Mouse (Mus musculus): ENCODE data around the gene Faim. TPM values are rescaled to one million over a fixed set of nuclear protein-coding genes. Genes with fewer than 3 reads are reported as not detected.

Faim gene
- polyA plus RNA-seq, 1 experiment from 2014 or later = 96.3 TPM

DNA sequence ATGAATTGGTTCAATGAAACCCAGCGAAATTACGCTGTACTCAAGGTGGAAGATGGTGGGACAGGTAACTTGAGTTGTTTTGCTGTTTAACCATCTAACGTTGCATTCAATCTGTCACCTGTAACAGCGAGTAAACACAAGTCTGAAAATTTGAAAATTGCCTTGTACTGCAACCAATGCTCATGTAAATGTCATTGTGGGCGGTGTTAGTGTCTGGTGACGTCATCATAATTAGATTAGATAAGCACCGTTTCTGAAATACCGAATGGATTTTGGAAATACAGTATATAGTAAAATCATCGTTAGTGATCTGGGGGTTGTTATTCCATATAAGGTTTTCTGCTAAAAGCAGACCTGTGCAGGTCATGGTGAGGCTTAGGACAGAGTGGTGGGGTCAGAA lies 958 bp downstream of the Faim start:
- ATAC-seq (ENCODE audit: low FRiP score) (no peak), DNase-seq (ENCODE audit: low spot score) (no peak)
- 58% methylated on average over 9 of the region's 9 CpGs for WGBS
- peak overlapping the region; percentile 73; the same call in 1 of the 2 replicates for H3K9ac ChIP-seq (ENCODE audit: low read depth, low read length)
- H3K4me2 ChIP-seq (replicated peaks; ENCODE audit: low read depth, low read length) = peak overlapping the region; percentile 79
- no peaks in the 10 kb centered on the region for H3K4me1 ChIP-seq (replicated peaks; ENCODE audit: control insufficient read depth, insufficient read depth, low read length)
- H3K9me3 ChIP-seq (ENCODE audit: control insufficient read depth, low read length) = no peaks in the 10 kb centered on the region
- peak overlapping the region; percentile 85 for H3K4me3 ChIP-seq (ENCODE audit: low read depth, low read length)
- H3K27ac ChIP-seq (ENCODE audit: low read depth, low read length) = no peak overlapping the region
- no peaks in the 10 kb centered on the region; the same call in 1 of the 2 replicates for H3K27me3 ChIP-seq (ENCODE audit: control insufficient read depth, insufficient read depth, low read length)
- no peaks in the 10 kb centered on the region for H3K36me3 ChIP-seq (ENCODE audit: control insufficient read depth, insufficient read depth, low read length)

DNA sequence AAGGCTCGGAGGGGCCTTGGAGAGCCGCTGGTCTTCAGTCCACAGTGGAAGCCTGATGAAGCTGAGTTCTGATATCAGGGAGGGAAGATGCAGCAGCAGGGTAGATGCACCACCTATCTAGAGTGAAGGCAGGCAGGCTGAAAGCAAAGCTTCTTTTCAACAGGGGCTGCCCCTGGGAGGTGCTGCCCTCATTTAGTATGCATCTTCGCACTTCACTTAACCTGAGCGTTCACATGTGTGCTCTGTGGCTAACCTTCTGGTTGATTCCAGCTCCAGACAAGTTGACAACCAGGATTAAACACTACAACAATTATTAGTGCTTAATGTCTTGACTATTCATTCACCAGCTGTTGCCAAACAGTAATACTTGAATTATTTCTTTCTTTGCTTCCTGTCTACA lies 7.9 kb downstream of the Faim start:
- DNase-seq (ENCODE audit: low spot score) (no peak), ATAC-seq (ENCODE audit: low FRiP score) (no peak)
- H3K4me2 ChIP-seq (replicated peaks; ENCODE audit: low read depth, low read length) = no peak overlapping the region
- no peaks in the 10 kb centered on the region for H3K4me1 ChIP-seq (replicated peaks; ENCODE audit: control insufficient read depth, insufficient read depth, low read length)
- no peak overlapping the region for H3K27ac ChIP-seq (ENCODE audit: low read depth, low read length)
- no peaks in the 10 kb centered on the region for H3K9me3 ChIP-seq (ENCODE audit: control insufficient read depth, low read length)
- no peaks in the 10 kb centered on the region for H3K27me3 ChIP-seq (ENCODE audit: control insufficient read depth, insufficient read depth, low read length)
- H3K4me3 ChIP-seq (ENCODE audit: low read depth, low read length) = no peak overlapping the region
- no peak overlapping the region for H3K9ac ChIP-seq (ENCODE audit: low read depth, low read length)
- H3K36me3 ChIP-seq (ENCODE audit: control insufficient read depth, insufficient read depth, low read length) = no peaks in the 10 kb centered on the region
- 87% methylated on average over 4 of the region's 4 CpGs for whole genome bisulfite sequencing

DNA sequence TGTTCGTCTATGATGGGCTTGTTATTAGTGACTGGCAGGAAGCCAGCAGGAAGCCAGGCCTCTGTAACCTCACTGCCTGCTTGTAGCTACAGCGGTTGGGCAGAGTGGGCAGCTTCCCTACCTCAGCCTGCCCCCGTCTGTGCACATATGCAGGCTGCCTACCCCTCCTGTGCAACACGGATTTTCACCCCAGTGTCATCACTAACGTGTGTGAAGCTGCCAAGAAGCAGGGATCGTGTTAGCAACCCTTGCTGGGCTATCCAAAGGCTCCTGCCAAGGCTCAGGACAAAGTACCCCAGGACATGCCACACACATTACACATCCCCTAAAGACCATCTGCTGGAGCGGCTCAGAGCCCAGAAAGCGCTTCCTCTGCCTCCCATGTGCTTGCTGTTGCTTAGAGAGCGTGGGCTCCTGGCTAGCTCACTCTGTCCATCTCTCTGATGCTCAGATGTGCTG lies 13.7 kb downstream of the Faim start:
- H3K4me3 ChIP-seq (ENCODE audit: low read depth, low read length) = no peak overlapping the region
- no peak overlapping the region for H3K27ac ChIP-seq (ENCODE audit: low read depth, low read length)
- H3K4me1 ChIP-seq (replicated peaks; ENCODE audit: control insufficient read depth, insufficient read depth, low read length) = no peaks in the 10 kb centered on the region
- H3K9ac ChIP-seq (ENCODE audit: low read depth, low read length) = no peak overlapping the region
- no peaks in the 10 kb centered on the region for H3K27me3 ChIP-seq (ENCODE audit: control insufficient read depth, insufficient read depth, low read length)
- DNase-seq (ENCODE audit: low spot score) (no peak), ATAC-seq (ENCODE audit: low FRiP score) (no peak)
- H3K36me3 ChIP-seq (ENCODE audit: control insufficient read depth, insufficient read depth, low read length) = no peaks in the 10 kb centered on the region
- H3K9me3 ChIP-seq (ENCODE audit: control insufficient read depth, low read length) = no peaks in the 10 kb centered on the region
- 86% methylated on average over 9 of the region's 9 CpGs for WGBS
- no peak overlapping the region for H3K4me2 ChIP-seq (replicated peaks; ENCODE audit: low read depth, low read length)

DNA sequence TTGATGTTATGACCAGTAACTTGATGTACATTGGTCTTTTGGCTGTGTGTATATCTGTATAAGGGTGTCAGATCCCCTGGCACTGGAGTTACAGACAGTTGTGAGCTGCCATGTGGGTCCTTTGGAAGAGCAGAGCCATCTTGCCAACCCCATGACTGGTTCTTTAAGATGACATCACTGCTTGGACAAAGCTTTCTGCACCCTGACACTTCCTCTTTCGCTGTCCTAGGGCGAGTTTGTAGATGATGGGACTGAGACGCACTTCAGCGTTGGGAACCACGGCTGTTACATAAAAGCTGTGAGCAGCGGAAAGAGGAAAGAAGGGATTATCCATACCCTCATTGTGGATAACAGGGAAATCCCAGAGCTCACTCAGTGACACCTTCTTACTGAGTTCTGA lies 15.2 kb downstream of the Faim start:
- H3K4me3 ChIP-seq (ENCODE audit: low read depth, low read length) = no peak overlapping the region
- H3K4me1 ChIP-seq (replicated peaks; ENCODE audit: control insufficient read depth, insufficient read depth, low read length) = no peaks in the 10 kb centered on the region
- H3K27ac ChIP-seq (ENCODE audit: low read depth, low read length) = no peak overlapping the region
- no peak overlapping the region for H3K9ac ChIP-seq (ENCODE audit: low read depth, low read length)
- H3K9me3 ChIP-seq (ENCODE audit: control insufficient read depth, low read length) = no peaks in the 10 kb centered on the region
- H3K27me3 ChIP-seq (ENCODE audit: control insufficient read depth, insufficient read depth, low read length) = no peaks in the 10 kb centered on the region
- no peak overlapping the region for H3K4me2 ChIP-seq (replicated peaks; ENCODE audit: low read depth, low read length)
- no peak for DNase-seq (ENCODE audit: low spot score)
- no peak for ATAC-seq (ENCODE audit: low FRiP score)
- H3K36me3 ChIP-seq (ENCODE audit: control insufficient read depth, insufficient read depth, low read length) = no peaks in the 10 kb centered on the region
- 96% methylated on average over 6 of the region's 6 CpGs for WGBS

DNA sequence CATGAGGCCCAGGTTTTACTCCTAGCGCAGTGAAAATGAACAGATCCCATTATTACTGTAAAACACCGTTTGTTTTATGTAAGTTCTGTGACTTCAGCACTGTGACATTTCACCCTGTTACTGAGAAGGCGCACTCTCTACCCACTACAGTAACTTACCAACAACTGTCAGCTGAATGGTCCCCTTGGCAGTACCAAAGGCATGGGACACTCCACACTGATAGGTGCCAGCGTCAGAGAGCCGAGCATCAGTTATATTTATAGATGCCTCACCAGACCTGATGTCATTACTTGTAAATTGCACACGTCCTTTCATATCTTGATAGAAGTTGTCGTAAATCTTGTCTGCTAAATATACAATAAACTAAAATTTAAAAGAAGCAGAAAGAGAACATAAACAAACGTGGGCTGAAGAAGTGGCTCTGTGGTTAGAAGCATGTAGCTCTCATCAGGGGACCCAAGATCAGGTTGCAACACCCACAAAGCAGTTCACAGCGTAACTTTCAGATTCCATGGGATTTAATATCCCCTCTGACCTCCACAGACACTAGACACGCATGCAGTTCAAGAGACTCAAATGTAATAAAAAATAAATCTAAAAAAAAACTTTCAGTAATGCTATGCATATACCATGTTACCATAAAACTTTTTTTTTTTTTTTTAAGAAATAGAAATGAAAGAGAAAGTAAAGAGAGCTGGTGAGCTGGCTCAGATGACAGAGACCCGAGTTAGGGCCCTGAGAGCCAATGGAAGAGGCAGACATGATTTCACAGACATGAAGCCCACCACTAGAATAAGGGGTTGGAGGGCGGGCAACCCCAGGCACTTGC lies 23.1 kb downstream of the Faim start:
- WGBS = 83% methylated on average over 12 of the region's 12 CpGs
- Histone ChIP-seq H3K4me2 (replicated peaks; ENCODE audit: low read depth, low read length) (no peak overlapping the region), H3K36me3 (ENCODE audit: control insufficient read depth, insufficient read depth, low read length) (no peaks in the 10 kb centered on the region), H3K9ac (ENCODE audit: low read depth, low read length) (no peak overlapping the region), H3K27me3 (ENCODE audit: control insufficient read depth, insufficient read depth, low read length) (no peaks in the 10 kb centered on the region), H3K27ac (ENCODE audit: low read depth, low read length) (no peak overlapping the region), H3K4me1 (replicated peaks; ENCODE audit: control insufficient read depth, insufficient read depth, low read length) (no peaks in the 10 kb centered on the region), H3K4me3 (ENCODE audit: low read depth, low read length) (no peak overlapping the region), H3K9me3 (ENCODE audit: control insufficient read depth, low read length) (no peaks in the 10 kb centered on the region)
- DNase-seq (ENCODE audit: low spot score) = no peak
- no peak for ATAC-seq (ENCODE audit: low FRiP score)

DNA sequence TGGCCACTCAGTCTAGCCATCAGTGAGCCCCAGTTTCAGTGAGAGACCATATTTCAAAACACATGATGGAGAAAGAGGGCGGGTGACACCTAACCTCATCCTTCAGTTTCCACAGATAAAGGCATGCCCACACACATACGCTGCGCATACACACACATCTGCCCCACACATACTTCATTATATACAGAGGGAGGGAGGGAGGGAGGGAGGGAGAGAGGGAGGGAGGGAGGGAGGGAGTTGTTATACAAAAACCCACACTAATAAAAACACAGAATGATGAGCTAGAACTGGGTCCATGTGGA lies 23.7 kb downstream of the Faim start:
- 93% methylated on average over 3 of the region's 3 CpGs for WGBS
- no peaks in the 10 kb centered on the region for H3K27me3 ChIP-seq (ENCODE audit: control insufficient read depth, insufficient read depth, low read length)

DNA sequence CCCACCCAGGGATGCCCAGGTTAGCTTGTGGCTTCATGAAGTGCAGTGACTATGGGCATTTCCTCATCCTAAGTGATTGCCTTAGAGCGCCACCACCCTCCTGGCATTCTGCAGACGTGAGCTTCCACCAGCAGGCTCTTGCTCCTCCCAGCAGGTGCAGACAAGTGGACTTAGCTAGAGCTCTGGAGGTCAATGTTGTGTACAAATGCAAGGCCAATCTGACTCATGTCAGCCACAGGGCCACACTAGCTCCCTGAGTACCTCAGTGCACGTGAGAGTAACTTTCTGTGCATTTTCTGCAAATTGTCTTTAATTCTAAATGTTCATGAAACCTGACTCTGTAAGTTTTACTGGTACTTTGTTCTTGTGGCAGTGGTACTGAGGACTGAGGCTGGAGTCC lies 30.1 kb downstream of the Faim start:
- no peak overlapping the region for H3K27ac ChIP-seq (ENCODE audit: low read depth, low read length)
- H3K4me2 ChIP-seq (replicated peaks; ENCODE audit: low read depth, low read length) = no peak overlapping the region
- H3K9ac ChIP-seq (ENCODE audit: low read depth, low read length) = no peak overlapping the region
- no peaks in the 10 kb centered on the region for H3K9me3 ChIP-seq (ENCODE audit: control insufficient read depth, low read length)
- no peak for ATAC-seq (ENCODE audit: low FRiP score)
- no peaks in the 10 kb centered on the region for H3K27me3 ChIP-seq (ENCODE audit: control insufficient read depth, insufficient read depth, low read length)
- 70% methylated on average over 3 of the region's 3 CpGs for WGBS
- no peaks in the 10 kb centered on the region for H3K36me3 ChIP-seq (ENCODE audit: control insufficient read depth, insufficient read depth, low read length)
- no peak overlapping the region for H3K4me3 ChIP-seq (ENCODE audit: low read depth, low read length)
- no peaks in the 10 kb centered on the region for H3K4me1 ChIP-seq (replicated peaks; ENCODE audit: control insufficient read depth, insufficient read depth, low read length)
- no peak for DNase-seq (ENCODE audit: low spot score)

More for the DNA sequence above, 23.7 kb downstream of the Faim start:
- no peak overlapping the region for H3K9ac ChIP-seq (ENCODE audit: low read depth, low read length)
- H3K4me3 ChIP-seq (ENCODE audit: low read depth, low read length) = no peak overlapping the region
- H3K9me3 ChIP-seq (ENCODE audit: control insufficient read depth, low read length) = no peaks in the 10 kb centered on the region
- H3K27ac ChIP-seq (ENCODE audit: low read depth, low read length) = no peak overlapping the region
- DNase-seq (ENCODE audit: low spot score) (no peak), ATAC-seq (ENCODE audit: low FRiP score) (no peak; the same call in 1 of the 2 replicates)
- no peaks in the 10 kb centered on the region for H3K36me3 ChIP-seq (ENCODE audit: control insufficient read depth, insufficient read depth, low read length)
- H3K4me2 ChIP-seq (replicated peaks; ENCODE audit: low read depth, low read length) = no peak overlapping the region
- H3K4me1 ChIP-seq (replicated peaks; ENCODE audit: control insufficient read depth, insufficient read depth, low read length) = no peaks in the 10 kb centered on the region

DNA sequence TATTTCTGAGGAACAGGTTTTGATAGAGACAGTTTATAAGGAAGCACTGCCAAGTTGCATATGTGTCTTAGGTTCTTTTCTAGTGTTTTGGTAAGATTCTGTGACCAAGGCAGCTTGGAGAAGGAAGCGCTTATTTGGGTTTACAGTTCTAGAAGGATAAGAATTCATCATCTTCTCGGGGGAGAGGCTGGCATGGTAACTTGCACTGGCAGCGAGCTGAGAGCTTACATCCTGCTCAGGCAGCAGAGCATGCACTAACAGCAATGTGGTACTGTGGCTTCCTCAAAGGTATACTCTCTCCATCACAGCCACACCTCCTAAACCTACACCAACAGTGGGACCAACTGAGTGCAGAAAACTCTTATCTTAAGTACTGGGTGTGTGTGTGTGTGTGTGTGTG lies 30.6 kb downstream of the Faim start:
- Histone ChIP-seq H3K36me3 (ENCODE audit: control insufficient read depth, insufficient read depth, low read length) (no peaks in the 10 kb centered on the region), H3K4me2 (replicated peaks; ENCODE audit: low read depth, low read length) (no peak overlapping the region), H3K27ac (ENCODE audit: low read depth, low read length) (no peak overlapping the region), H3K4me1 (replicated peaks; ENCODE audit: control insufficient read depth, insufficient read depth, low read length) (no peaks in the 10 kb centered on the region), H3K4me3 (ENCODE audit: low read depth, low read length) (no peak overlapping the region), H3K9me3 (ENCODE audit: control insufficient read depth, low read length) (no peaks in the 10 kb centered on the region), H3K9ac (ENCODE audit: low read depth, low read length) (no peak overlapping the region), H3K27me3 (ENCODE audit: control insufficient read depth, insufficient read depth, low read length) (no peaks in the 10 kb centered on the region)
- WGBS = 84% methylated on average over 3 of the region's 3 CpGs
- DNase-seq (ENCODE audit: low spot score) (no peak), ATAC-seq (ENCODE audit: low FRiP score) (no peak)

DNA sequence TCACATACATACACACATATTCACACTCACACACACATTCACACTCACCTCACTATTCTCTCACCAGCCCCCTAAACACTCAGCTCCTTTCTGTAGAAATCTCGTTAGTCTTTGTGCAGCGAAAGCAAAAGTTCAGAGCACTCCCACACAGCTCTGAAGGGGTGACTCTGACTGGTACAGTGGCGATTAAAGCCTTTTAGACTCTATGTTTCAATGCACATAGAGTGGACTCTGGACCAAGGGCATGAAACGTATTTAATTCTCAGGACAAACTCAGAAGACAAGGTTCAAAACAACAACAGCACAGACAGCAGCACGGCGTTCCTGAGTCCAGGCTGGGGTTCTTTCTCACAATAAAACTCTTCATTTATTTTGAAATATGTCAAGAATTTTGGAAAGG lies 31.5 kb downstream of the Faim start:
- no peak for ATAC-seq (ENCODE audit: low FRiP score)
- WGBS = 87% methylated on average over 6 of the region's 6 CpGs

More for the DNA sequence above, 31.5 kb downstream of the Faim start:
- H3K27ac ChIP-seq (ENCODE audit: low read depth, low read length) = no peak overlapping the region
- H3K4me1 ChIP-seq (replicated peaks; ENCODE audit: control insufficient read depth, insufficient read depth, low read length) = no peaks in the 10 kb centered on the region
- no peak overlapping the region for H3K4me3 ChIP-seq (ENCODE audit: low read depth, low read length)
- no peak overlapping the region for H3K9ac ChIP-seq (ENCODE audit: low read depth, low read length)
- H3K4me2 ChIP-seq (replicated peaks; ENCODE audit: low read depth, low read length) = no peak overlapping the region
- no peaks in the 10 kb centered on the region for H3K36me3 ChIP-seq (ENCODE audit: control insufficient read depth, insufficient read depth, low read length)
- H3K27me3 ChIP-seq (ENCODE audit: control insufficient read depth, insufficient read depth, low read length) = no peaks in the 10 kb centered on the region
- H3K9me3 ChIP-seq (ENCODE audit: control insufficient read depth, low read length) = no peaks in the 10 kb centered on the region
- DNase-seq (ENCODE audit: low spot score) = no peak
